Mouse (Mus musculus): ENCODE measurements around the gene Dao.

DNA sequence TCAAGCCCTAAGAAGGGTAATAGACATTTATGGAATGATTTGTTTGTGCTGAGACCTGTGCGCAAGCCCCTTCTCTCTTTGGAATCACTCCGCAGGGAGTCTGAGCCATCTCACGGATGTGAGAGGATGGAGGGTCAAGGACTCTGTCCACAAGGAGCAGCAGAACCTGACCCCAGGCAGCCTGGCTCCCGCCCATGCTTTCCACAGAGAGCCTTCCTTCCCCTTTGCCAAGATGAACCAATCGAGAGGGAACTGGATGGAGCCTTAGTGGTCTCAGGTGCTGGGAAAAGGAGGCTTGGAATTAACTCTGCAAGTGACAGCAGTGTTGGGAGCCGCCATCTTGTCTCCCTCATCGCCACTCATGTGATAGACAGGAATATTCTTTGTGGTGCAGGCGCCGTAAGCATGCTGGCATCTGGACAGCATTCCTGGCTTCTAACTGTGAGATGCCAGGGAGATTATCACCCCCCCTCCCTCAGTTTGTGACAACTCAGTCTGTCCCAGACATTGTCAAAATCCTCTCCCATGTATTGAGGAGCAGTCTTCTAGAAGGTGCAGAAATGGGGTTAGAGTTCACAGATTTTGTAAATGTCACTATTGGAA, 53.7 kb downstream of the Dao start:
- TF ChIP-seq EP300 (optimal IDR thresholded peaks at IDR 0.05) (no peak), CTCF (IDR thresholded peaks at IDR 0.05; ENCODE audit: low read depth) (no peak)
